Mouse (Mus musculus) adrenal gland, adult 8-10 months (tissue): ENCODE results near the gene Abhd12. TPM values are rescaled to one million over a fixed set of nuclear protein-coding genes. Genes with fewer than 3 reads are reported as not detected.

Experiments
- DNase-seq: peaks from one replicate; pipeline ENCODE4 v3.0.0; 2022
- total RNA-seq, 4 experiments: library from RNA; stranded (reverse); gene quantifications; 2 replicates each; pipeline ENCODE4 v1.2.4; 2022

The Abhd12 gene
- total RNA-seq, 4 experiments from 2014 or later = 76.1 to 111 (median 90.2) TPM

DNA sequence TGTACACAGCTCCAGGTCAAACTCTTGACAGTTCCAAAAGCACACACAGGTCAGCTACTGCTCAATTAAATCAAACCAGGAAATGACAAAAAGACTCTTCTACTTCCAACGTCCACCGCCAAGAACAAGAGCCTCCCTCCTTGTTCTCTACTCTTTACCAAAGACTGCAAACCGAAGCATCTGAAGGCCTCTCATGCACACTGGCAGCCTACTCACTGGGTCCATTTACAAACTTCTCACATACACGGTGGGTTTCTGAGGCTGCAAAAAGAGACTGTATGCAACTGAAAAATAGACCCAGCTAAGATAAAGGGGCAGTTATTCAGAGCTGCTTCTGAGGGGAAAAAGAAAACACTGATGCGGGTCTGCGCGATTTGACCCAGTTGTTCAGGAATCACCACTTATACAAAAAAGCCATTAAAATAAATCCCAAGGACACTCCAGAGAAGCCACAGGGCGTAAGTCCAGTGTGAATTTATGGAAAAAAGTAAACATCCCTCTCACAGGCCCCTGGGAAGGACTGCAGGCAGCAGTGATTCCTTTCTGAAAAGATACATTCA lies 57.0 kb downstream of the Abhd12 start:
- no peak for DNase-seq

DNA sequence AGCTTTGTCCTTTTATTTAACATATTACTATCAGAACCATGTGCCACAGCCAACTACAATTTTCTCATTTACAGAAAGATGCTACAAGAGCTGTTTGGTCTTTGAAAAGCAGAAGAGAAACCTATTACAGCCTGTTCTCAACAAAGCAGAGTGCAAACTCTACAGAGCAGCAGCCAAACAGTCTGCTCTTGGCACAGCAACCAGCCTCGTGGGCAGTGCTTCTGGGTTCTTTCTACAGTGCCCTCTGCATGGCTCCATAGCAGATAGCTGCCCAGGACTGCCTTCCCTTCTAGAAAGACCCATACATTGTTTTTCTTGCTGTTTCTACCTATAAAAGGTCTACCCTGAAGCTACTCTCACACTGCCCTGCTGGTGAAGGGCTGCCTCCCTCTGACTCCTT lies 59.7 kb downstream of the Abhd12 start:
- DNase-seq = no peak

DNA sequence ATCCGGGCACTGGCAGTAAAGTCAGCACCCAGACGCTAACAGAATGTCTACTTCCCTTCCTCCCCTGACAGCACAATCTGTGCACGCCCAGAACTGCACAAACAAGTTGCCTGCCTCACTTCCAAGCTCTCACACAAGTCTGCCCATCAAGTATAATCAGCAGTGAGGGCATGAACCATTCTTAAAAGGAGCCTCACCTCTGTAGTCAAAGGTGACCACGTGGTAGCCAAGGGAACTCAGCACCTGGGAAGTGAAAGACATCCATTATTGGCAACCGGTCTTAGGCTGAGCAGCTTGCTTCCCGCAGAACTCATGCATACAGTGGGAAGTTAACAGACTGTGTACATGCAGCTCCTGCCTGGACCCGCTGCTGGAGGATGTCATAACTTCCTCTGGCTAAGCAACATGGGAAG lies 62.5 kb downstream of the Abhd12 start:
- DNase-seq = no peak

DNA sequence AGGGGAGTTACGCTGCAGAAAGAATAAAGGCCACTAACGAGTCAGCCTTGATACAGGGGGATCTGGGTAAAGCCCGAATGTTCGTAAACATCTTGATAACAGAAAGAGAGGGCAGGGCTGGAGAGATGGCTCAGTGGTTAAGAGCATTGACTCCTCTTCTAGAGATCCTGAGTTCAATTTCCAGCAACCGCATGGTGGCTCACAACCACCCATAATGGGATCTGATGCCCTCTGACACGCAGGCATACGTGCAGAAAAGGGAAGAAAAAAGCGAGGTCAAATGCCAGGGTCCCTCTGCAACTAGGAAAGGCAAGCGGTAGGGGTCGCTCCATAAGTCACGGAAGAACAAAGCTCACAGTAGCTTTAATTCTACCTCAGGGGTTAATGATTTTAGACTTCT lies 63.4 kb downstream of the Abhd12 start:
- DNase-seq = no peak

DNA sequence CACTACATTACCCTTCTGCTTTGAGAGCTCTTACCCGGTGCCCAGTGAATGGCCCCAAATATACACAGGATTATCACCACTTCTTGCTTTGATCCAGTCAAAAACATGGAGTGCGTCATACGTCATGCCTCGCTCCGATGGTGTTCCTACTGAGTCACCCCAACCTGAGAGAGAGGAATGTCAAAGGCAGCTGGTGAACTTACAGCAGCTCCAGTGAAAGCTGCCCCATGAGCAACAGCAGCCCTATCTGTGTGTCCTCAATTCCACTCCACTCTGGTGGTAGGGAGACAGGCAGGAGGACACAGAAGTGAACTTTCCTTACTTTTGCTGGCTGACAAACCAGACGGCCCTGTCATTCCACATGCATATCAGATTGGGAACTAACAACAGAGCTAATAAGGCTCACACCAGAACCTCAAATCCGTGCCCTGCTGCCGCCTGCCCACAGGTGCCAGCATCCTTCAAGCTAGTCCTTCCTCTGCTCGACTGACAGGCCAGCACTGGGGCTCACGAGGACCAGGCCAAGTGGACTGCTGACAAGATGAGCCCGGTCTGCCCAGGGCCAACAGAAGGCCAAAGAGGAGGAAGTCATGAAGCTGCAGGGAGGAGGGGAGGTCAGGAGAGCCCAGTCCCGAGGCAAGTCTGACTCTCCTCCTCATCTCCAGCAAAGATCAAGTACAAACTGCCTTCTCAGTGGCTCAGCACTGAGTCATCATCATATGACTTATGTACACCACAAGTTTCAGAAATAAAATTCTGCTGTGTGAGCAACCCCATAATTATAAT lies 64.7 kb downstream of the Abhd12 start:
- DNase-seq = peak; percentile 52

DNA sequence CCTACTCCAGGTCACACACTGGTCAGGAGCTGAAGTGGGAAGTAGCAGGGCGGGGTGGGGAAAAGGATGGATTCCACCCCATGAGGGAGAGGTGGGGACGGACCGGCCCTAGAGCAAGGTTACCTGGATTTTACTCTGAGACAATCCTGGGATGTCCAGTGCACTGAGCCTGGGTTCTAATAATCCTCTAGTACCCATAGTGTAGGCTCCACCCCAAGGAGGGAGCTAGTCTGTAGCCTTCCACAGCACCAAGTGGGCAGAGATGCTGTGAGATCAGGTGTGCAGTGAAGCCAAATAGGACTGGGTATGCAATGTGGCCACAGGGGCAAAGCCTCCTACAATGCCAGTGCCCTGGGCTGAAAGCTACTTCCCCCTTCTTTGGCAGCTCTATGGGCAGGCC lies 66.8 kb downstream of the Abhd12 start:
- DNase-seq = no peak

DNA sequence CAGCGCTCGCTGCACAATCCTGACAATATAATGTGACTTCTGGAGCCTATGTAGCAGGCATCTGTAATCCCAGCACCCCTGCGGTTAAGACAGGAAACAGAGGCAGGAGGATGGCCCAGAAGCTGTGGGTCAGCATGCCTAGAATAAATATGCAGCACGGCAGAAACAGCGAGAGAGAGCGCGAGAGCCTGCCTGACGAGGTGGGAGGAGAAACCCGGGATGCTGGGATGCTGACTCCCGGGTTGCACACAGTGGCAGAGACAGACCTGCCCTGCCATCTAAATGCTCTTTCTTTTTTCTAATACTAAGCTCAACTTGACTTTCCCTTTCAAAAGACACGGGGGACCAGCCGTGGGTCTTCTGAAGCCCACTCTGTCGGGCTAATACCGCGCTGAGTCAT lies 67.6 kb downstream of the Abhd12 start:
- no peak for DNase-seq

DNA sequence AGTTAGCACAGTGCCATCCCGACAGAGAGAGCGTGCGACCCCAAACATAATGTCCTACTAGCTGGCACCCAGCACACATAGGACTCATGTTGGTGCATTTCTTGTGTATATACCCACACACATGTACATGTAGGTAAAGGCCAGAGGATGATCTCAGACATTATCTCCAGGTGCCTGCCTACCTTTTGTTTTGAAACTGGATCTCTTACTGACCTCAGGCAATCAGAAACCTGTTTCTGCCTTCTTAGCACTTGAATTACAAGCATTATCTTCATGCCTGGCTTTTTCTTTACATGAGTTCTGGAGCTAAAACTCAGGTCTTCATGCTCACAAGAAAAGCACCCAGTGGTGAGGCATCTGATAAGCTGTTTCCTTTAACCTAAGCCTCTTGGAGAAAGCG lies 68.6 kb downstream of the Abhd12 start:
- no peak for DNase-seq

DNA sequence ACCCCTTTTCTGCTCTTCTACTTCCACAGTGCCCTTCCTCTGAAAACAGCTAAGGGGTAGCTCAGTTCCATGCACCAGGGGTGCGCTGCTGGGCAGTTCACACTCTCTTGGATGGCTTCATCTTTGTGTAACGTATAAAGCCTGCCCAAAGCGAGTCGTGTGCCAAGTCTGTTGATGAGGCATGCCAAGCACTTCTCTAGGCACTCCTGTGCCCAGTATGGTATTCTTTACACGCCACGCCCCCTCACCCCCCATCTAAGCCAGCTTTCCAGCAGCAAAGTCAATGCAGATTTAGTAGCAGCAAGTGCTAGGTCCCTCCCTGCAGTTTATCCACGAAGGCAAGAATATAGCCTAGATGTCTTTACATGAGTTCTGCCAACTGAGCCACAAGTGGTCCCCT lies 69.9 kb downstream of the Abhd12 start:
- DNase-seq = no peak

DNA sequence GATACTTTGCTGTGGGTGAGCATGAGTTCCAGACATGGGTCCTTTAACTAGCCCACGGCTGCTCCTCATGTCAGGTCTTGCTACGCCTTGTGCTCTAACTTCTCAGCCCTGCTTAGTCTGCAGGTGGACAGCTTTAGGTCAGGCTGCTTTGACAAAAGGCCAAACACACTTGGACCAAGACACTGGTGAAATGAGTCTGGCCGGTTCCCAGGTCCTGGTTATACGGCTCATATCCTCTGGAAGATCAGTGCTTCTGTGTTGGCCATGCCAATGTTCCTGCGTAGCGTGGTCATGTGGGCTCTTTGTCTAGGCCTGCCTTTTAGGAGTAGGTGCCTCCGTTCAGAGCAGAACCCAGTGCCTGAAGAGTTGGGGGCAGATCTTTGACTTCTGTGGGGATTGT lies 72.5 kb downstream of the Abhd12 start:
- no peak for DNase-seq

DNA sequence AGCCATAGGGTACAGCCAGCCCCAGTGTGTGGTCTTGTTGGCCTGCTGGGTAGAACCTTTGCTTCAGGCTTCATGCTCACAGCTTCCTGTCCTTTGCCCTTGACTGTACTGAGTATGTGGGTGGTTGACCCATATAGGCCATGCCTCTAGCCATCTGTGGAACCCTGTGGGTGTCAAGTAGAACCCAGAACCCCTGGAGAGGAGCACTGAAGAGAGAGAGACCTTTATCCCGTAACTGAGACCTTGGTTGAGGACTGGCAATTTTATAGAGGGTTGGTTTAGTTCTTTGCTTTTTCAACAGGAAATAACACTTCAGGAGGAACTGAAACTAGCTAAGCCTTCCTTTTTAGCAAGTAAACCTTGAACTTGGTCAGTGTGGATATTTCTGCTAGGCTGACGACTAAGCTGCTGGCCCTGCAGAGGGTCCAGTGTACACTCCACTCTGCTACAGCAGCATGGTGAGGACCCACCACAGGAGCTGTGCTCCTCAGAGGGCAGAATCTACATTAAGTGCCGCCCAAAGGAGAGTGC lies 73.6 kb downstream of the Abhd12 start:
- no peak for DNase-seq

DNA sequence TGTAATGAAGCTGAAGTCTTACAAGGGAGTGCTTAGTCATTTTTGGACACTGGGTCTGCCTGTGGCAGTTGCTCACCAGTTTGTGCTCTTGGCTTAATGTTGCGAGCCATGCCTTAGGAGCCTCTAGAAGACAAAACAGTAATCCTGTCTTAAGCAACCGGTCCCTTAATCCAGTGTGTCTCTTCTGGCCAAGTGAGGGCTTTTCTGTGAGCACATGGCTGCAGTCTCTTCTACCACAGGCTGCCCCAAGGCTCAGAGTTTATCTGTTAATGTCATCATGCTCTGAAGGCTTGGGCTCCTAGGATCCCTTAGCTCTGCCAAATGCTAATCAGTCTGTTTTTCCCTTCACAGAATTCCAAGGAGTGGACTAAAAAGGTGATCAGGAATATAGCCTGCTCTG lies 74.5 kb downstream of the Abhd12 start:
- DNase-seq = no peak

DNA sequence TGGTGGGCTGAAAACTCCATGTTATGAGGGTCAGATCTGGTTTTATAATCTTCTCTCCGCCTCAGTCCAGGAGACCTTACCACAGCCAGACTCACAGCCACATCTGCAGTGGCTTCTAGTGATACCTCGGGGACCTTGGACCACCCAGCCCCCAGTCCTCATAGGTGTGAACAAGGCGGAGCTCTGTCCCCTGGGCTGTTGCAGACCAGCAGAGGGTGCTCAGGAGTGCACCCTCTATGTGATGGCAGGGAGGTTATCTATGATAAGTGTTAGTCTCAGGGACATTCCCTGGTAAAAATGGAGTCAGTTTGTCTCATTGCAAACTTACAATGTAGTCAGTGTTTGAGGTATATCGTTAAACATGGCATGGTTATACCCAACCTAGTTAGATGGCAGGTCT lies 75.9 kb downstream of the Abhd12 start:
- DNase-seq = no peak

DNA sequence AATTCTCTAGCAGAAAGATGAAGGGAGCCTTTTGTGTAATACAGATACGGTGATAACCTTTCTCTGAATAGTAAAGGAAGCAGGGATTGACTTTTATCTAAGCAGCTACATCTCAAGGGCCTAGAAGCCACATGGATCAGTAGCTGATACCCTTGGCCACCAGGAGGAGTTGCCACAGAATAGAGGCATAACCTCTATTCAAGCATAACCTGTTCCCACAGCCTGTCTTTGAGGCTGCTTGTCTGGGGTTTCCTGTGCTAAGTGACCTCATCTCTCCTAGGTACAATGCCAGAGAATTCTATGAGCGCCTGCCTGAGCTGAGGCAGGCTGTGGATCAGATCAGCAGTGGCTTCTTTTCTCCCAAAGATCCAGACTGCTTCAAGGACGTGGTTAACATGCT lies 76.4 kb downstream of the Abhd12 start:
- DNase-seq = no peak

DNA sequence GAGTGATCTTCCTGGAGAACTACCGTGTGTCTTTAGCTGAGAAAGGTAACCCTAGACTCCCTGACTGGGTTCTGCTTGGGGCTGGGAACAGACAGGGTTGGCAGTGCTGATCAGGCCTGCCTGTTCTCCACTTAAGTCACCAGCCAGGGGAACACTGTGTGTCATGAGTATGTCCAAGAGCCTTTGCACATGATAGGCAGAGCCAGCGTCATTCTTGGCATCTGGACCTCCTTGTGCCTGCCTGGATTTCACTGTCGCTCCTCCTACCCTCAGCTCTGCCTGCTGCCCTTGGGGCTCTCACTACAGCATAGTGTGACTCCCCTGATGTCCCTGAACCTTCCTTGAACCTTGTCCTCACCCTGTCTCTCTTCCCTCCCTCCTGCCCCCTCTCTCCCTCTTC lies 78.1 kb downstream of the Abhd12 start:
- peak; percentile 87 for DNase-seq

DNA sequence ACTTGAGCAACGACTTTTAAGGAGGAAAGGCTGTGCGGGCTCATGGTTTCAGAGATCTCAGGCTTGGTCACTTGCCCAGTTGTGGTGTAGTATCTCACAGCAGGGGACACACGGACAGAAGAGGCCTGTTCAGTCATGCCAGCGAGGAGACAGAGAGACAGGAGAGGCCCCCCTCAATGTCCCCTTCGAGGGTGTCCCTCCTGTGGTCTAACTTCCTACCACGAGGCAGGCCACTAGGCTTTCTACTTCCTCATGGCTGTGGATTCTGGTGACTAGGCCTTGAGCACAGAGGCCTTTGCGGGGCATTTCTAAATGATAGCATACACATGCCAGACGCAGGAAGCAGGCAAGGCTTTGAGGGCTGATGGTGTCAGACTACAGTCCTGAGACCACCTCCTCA lies 81.6 kb downstream of the Abhd12 start:
- DNase-seq = no peak

DNA sequence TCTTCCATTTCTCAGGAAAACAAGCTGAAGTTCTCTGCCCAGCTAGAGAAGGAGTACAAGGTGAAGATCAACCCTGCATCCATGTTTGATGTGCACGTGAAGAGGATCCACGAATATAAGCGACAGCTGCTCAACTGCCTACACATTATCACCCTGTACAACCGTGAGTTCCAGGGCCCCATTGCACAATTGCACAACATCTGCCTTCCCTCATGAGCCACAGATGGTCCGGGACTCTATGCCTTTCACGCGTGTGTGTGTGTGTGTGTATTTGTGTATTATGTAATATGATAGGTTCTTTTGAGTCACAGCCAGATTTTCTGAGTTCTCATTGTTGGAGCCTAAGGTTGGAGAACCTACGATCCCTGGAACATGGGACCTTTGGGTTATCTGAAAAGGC lies 83.8 kb downstream of the Abhd12 start:
- no peak for DNase-seq

DNA sequence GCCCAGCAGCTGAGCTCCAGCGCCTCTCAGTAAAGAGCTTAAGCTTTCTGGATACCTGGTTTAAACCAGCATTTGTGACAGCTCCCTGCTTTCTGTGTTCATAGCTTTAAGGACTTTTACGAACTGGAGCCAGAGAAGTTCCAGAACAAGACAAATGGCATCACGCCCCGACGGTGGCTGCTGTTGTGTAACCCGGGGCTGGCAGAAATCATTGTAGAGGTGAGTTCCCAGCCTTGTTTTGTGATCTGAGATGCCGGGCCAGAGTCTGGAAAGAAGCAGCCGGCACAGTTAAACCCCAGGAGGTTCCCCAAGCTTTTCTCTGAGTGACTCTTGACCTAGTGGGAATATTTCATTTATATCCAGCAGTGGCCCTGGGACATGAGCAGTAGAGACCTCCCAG lies 85.8 kb downstream of the Abhd12 start:
- DNase-seq = no peak

DNA sequence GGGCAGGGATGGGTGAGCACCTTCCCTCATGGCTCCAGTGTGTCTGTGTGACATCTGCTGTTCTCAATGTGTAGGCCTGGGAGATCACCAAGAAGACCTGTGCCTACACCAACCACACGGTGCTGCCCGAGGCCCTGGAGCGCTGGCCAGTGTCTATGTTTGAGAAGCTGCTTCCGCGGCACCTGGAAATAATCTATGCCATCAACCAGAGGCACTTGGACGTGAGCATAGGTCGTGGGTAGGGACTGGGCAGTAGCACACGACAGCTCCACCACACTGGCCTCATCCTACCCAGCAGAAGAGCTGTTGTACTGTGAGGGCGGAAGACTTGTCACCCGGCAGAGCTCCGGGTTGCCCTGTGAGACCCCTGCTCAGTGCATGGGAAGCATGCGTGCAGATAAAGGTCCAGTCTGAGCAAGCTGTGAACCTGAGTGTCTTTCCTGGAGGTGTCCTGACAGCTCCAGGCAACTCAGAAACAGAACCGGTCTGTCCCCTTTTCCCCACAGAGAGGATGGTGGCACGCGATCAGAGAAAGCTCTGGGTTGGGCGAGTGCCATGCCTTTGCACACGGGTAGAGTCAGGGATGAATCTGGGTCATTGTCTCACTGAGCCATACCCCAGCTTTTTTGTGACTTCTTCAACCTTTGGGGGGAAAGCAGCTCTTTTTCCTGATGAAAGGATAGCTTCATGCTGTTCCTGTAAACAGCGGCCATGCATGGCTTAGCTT lies 87.7 kb downstream of the Abhd12 start:
- no peak for DNase-seq

DNA sequence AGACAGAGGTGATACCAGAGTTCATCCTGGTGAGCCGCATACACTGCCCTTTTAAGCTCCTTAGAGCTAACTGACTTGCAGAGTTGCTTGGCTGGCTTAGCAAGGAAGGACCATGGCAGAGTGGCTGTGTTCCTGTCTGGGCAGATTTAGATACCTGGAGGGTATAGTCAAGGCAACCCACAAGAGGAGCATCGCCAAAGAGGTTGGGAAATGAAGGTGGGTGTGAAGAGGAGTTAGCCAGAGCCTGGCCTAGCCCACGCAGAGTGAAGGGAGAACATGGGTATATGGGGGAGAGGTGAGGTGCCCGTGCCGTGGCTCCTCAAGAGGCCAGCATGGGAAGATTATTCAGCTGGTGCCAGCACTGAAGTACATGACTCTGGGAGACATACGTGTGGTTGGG lies 91.7 kb downstream of the Abhd12 start:
- DNase-seq = no peak

DNA sequence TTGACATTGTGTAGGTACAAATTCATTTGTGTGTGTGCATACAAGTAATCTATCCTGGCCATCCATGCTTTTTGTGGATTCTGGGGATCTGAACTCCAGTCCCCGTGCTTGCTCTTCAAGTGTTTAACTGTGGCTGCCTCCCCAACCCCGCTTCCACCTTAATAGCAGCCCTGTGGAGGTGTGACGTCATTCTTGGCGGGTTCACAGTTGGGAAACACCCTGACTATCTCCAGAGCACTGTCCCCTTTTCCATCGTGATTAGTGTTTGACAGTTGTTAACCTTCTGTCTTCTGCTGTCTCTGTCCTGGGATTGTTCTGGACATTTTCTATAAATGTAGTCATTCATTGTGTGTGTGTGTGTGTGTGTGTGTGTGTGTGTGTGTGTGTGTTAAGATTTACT lies 93.9 kb downstream of the Abhd12 start:
- DNase-seq = no peak

DNA sequence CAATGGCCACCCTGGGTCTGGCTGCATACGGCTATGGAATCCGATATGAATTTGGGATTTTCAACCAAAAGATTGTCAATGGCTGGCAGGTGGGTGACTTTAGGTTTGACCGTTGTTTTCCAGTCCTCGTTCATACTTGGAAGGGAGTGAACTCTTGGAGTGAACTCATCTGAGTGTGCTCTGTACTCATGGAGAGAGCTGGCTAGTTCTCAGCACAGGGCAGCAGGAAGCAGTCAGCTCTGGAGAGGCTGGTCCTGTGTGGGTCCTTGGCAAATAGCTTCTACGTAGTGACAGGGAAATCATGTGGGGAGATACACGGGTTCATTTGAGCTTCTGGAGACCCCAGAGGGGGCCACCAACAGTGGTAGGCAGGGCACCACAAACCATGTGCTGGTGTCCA lies 95.7 kb downstream of the Abhd12 start:
- no peak for DNase-seq

DNA sequence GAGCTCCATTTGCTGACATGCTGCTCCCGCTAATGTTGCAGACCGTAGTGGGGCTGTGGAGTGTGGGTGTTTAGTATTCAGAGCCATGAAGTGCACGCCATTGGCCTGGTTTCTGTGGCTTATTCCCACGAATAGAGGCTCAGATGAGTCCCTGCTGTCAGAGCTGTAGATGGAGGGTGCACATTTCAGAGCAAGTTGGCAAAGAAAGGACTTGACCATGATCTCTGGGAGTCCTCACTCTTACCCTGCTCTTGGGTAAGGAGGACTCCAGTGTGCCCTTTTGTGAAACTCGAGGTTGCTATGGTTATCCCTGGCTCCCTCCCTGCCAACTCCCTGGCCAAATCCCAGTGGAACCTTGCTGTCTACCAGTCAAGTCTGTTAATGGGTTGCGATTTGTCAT lies 96.2 kb downstream of the Abhd12 start:
- no peak for DNase-seq

DNA sequence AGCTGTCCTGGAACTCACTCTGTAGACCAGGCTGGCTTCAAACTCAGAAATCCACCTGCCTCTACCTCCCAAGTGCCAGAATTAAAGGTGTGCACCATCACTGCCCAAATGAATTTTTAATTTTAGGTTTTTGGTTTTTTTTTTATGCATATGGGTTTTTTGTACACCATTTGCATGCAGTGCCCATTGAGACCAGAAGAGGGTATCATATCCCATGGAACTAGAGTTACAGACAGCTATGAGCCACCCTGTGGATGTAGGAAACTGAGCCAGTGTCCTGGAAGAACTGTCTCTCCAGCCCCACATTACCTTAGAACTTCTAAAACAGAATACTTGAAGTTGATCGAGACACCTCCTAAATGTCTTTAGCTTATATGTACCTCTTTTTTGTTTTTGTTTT lies 101.5 kb downstream of the Abhd12 start:
- DNase-seq = no peak
